9 mouse cellular contexts compared by ENCODE assay signal in genomic region chr2:43816788-43817581, GRCm38 (mm10).
A peak's percentile ranks its signal among the peaks of the same experiment; 100 is the strongest.
DNase-seq lines count a peak whose midpoint lies in the region; ATAC-seq and TF ChIP-seq lines count a peak whose summit lies in the region.
"Had no signal": no experiment of that assay in that cellular context is flagged by ENCODE, and none has a peak within 500 bp of the region (broad histone marks: within the 10 kb centered on the region; RNA-seq: fewer than 3 reads in every experiment).

No protein-coding gene starts in this region.

- H3K27ac ChIP-seq in forebrain, embryonic 15.5 days (replicated peaks) = peak overlapping the region; percentile 86
- H3K27ac ChIP-seq in forebrain, embryonic 12.5 days = no peak overlapping the region
- peak overlapping the region; percentile 51 for H3K27ac ChIP-seq in forebrain, postnatal 0 days (ENCODE audit: low read depth, low read length)
- H3K27ac ChIP-seq: liver, embryonic 15.5 days had no signal

- no peaks in the 10 kb centered on the region for H3K36me3 ChIP-seq in forebrain, embryonic 15.5 days
- no peaks in the 10 kb centered on the region for H3K36me3 ChIP-seq in forebrain, embryonic 12.5 days (replicated peaks)
- H3K36me3 ChIP-seq in forebrain, postnatal 0 days (ENCODE audit: insufficient read depth) = no peaks in the 10 kb centered on the region
- H3K36me3 ChIP-seq: liver, embryonic 15.5 days had no signal

- H3K27me3 ChIP-seq in forebrain, embryonic 15.5 days = no peaks in the 10 kb centered on the region
- no peaks in the 10 kb centered on the region for H3K27me3 ChIP-seq in forebrain, embryonic 12.5 days
- H3K27me3 ChIP-seq in forebrain, postnatal 0 days (ENCODE audit: insufficient read depth, low read length) = no peaks in the 10 kb centered on the region
- H3K27me3 ChIP-seq: liver, embryonic 15.5 days had no signal

- no peak overlapping the region for H3K9ac ChIP-seq in forebrain, embryonic 15.5 days (replicated peaks)
- no peak overlapping the region for H3K9ac ChIP-seq in forebrain, embryonic 12.5 days
- no peak overlapping the region for H3K9ac ChIP-seq in forebrain, postnatal 0 days
- H3K9ac ChIP-seq: liver, embryonic 15.5 days had no signal

- TF ChIP-seq CTCF in forebrain, postnatal 0 days (IDR thresholded peaks at IDR 0.05; ENCODE audit: low read depth) = no peak

- peak; percentile 87 for ATAC-seq in forebrain, embryonic 15.5 days (replicated peaks)
- no peak for ATAC-seq in forebrain, embryonic 12.5 days (ENCODE audit: low FRiP score)
- ATAC-seq in forebrain, postnatal 0 days = peak; percentile 74

- peak; percentile 85 for DNase-seq in forebrain, postnatal 0 days
- DNase-seq in layer of hippocampus, adult 11-12 months (ENCODE audit: low spot score) = peak; percentile 51
- DNase-seq in right cerebral cortex, adult 2 months (ENCODE audit: low spot score in 2 of 2) = peak; percentile 21 to 49
- no peak for DNase-seq in ovary, adult 18-20 months (ENCODE audit: low spot score)
- no peak for DNase-seq in thymus, postnatal 0 days (ENCODE audit: low spot score)
- DNase-seq in thymus, postnatal 36 days = no peak

- no peak overlapping the region for H3K4me2 ChIP-seq in forebrain, embryonic 15.5 days (replicated peaks)
- H3K4me2 ChIP-seq in forebrain, embryonic 12.5 days = no peak overlapping the region
- no peak overlapping the region for H3K4me2 ChIP-seq in forebrain, postnatal 0 days (ENCODE audit: low read depth)
- H3K4me2 ChIP-seq: liver, embryonic 15.5 days had no signal

- no peak overlapping the region for H3K4me3 ChIP-seq in forebrain, embryonic 15.5 days
- H3K4me3 ChIP-seq in forebrain, embryonic 12.5 days (replicated peaks) = no peak overlapping the region
- H3K4me3 ChIP-seq in forebrain, postnatal 0 days (ENCODE audit: low read depth, low read length) = no peak overlapping the region
- H3K4me3 ChIP-seq: liver, embryonic 15.5 days had no signal

- 60% methylated on average over 8 of the region's 8 CpGs for WGBS in forebrain, embryonic 15.5 days
- 89% methylated on average over 8 of the region's 8 CpGs for WGBS in forebrain, embryonic 12.5 days
- 53% methylated on average over 8 of the region's 8 CpGs for WGBS in forebrain, postnatal 0 days

- peaks cover 13% of the 10 kb centered on the region; the same call in 1 of the 2 replicates for H3K4me1 ChIP-seq in forebrain, embryonic 15.5 days
- H3K4me1 ChIP-seq in forebrain, embryonic 12.5 days = no peaks in the 10 kb centered on the region
- H3K4me1 ChIP-seq in forebrain, postnatal 0 days (ENCODE audit: insufficient read depth) = no peaks in the 10 kb centered on the region
- H3K4me1 ChIP-seq: liver, embryonic 15.5 days had no signal

- H3K9me3 ChIP-seq in forebrain, embryonic 15.5 days = no peaks in the 10 kb centered on the region
- no peaks in the 10 kb centered on the region for H3K9me3 ChIP-seq in forebrain, embryonic 12.5 days
- H3K9me3 ChIP-seq in forebrain, postnatal 0 days (ENCODE audit: low read length) = no peaks in the 10 kb centered on the region
- H3K9me3 ChIP-seq: liver, embryonic 15.5 days had no signal

Comparison
In these comparisons a context has a peak if more than half of its experiments do, and no peak if none do; other contexts are left out.
1. DNase-seq: peak in forebrain, postnatal 0 days (single experiment), layer of hippocampus, adult 11-12 months (single experiment) and right cerebral cortex, adult 2 months (2 of 2); none in ovary, adult 18-20 months (single experiment), thymus, postnatal 0 days (single experiment) and thymus, postnatal 36 days (0 of 2).